Mouse (Mus musculus) megakaryocyte-erythroid progenitor cell, adult 5-6 weeks (primary cell): ENCODE data around the gene Gm10719. TPM values are rescaled to one million over a fixed set of nuclear protein-coding genes. Genes with fewer than 3 reads are reported as not detected.
"Not testable (repeated sequence)": the region's sequence is repeated elsewhere in the genome, so short reads cannot be mapped to it uniquely, and the experiment has no call there.

Source experiments
- ATAC-seq: replicated peaks from 2 replicates; pipeline ENCODE4 v1.8.0; 2016; ENCODE audit warnings: mild to moderate bottlenecking, inconsistent platforms; ENCODE audit not compliant: severe bottlenecking, poor library complexity, low FRiP score, low TSS enrichment
- total RNA-seq, 2 experiments: library from RNA; stranded (forward) in 1 of 2; stranded (reverse) in 1 of 2; fragments of 200-1000, 215-1000 nt in 1 of 2; fragments of >200 nt in 1 of 2; fragmentation: Nextera tagmentation in 1 of 2; gene quantifications; 2 replicates each; pipeline ENCODE4 v1.2.3; 2014 to 2017

Gm10719 gene
- total RNA-seq, 2 experiments from 2014 or later, result 2.3 TPM; not detected in 1

GRCm38 (mm10) chr9:3023985-3024648, 6.9 kb downstream of the Gm10719 start:
- not testable (repeated sequence) for ATAC-seq

GRCm38 (mm10) chr9:3024912-3025467, 7.8 kb downstream of the Gm10719 start, which contains the start of gene Gm10717:
Gene Gm10717 (plus strand): TSS chr9:3025417.
- not testable (repeated sequence) for ATAC-seq

- ATAC-seq, result not testable (repeated sequence)
Observed at GRCm38 (mm10) chr9:3025653-3026052, 8.4 kb downstream of the Gm10719 start.

- ATAC-seq, result not testable (repeated sequence)
Observed at GRCm38 (mm10) chr9:3026136-3026535, 8.9 kb downstream of the Gm10719 start.

- ATAC-seq, result not testable (repeated sequence)
Observed at GRCm38 (mm10) chr9:3026741-3027140, 9.5 kb downstream of the Gm10719 start.

GRCm38 (mm10) chr9:3027200-3027599, 10.0 kb downstream of the Gm10719 start:
- 0 out of 2 replicates have a peak, but pooled peaks have one; percentile 15 for ATAC-seq

- ATAC-seq, result not testable (repeated sequence)
Observed at GRCm38 (mm10) chr9:3029276-3030000, 12.2 kb downstream of the Gm10719 start.

GRCm38 (mm10) chr9:3030677-3031318, 13.6 kb downstream of the Gm10719 start:
- not testable (repeated sequence) for ATAC-seq

GRCm38 (mm10) chr9:3034299-3034698, 17.1 kb downstream of the Gm10719 start, which contains the start of gene Gm17535:
Gene Gm17535 (plus strand): TSS chr9:3034599.
- not testable (repeated sequence) for ATAC-seq

GRCm38 (mm10) chr9:3036577-3036976, 19.4 kb downstream of the Gm10719 start, which contains the start of gene Gm10715:
Gene Gm10715 (plus strand): TSS chr9:3036877.
- ATAC-seq, result not testable (repeated sequence)

- ATAC-seq, result not testable (repeated sequence)
Observed at GRCm38 (mm10) chr9:3038161-3038560, 21.0 kb downstream of the Gm10719 start.

Other genes with a start within 250 kb of the Gm10719 start
- gene Gm10722, start 16.5 kb upstream of the Gm10719 start, total RNA-seq (2014; fragmentation: Nextera tagmentation), result 0.42 TPM in 1 of 2 replicates, not detected in the other
- gene Gm10722, start 16.5 kb upstream of the Gm10719 start, total RNA-seq (2017), result not detected in 2 replicates
- 0.76 and 1.6 TPM in 2 replicates for gene Gm11168, start 14.1 kb upstream of the Gm10719 start, total RNA-seq (2014; fragmentation: Nextera tagmentation)
- not detected in 2 replicates for gene Gm11168, start 14.1 kb upstream of the Gm10719 start, total RNA-seq (2017)
- 0.77 and 2.1 TPM in 2 replicates for gene Gm10721, start 4.3 kb upstream of the Gm10719 start, total RNA-seq (2014; fragmentation: Nextera tagmentation)
- not detected in 2 replicates for gene Gm10721, start 4.3 kb upstream of the Gm10719 start, total RNA-seq (2017)
- not detected in 2 replicates for gene Gm10720, start 1.8 kb upstream of the Gm10719 start, total RNA-seq (2014; fragmentation: Nextera tagmentation)
- gene Gm10720, start 1.8 kb upstream of the Gm10719 start, total RNA-seq (2017), result 5.9 TPM in 1 of 2 replicates, not detected in the other
- 2.8 TPM in 1 of 2 replicates, not detected in the other for gene Gm10718, start 6.1 kb downstream of the Gm10719 start, total RNA-seq (2014; fragmentation: Nextera tagmentation)
- not detected in 2 replicates for gene Gm10718, start 6.1 kb downstream of the Gm10719 start, total RNA-seq (2017)
- gene Gm10717, start 8.0 kb downstream of the Gm10719 start, total RNA-seq (2014; fragmentation: Nextera tagmentation), result 2.3 TPM in 1 of 2 replicates, not detected in the other
- 4.0 TPM in 1 of 2 replicates, not detected in the other for gene Gm10717, start 8.0 kb downstream of the Gm10719 start, total RNA-seq (2017)
- 0.79 TPM in 1 of 2 replicates, not detected in the other for gene Gm17535, start 17.2 kb downstream of the Gm10719 start, total RNA-seq (2014; fragmentation: Nextera tagmentation)
- gene Gm17535, start 17.2 kb downstream of the Gm10719 start, total RNA-seq (2017), result not detected in 2 replicates
- 0.39 TPM in 1 of 2 replicates, not detected in the other for gene Gm10715, start 19.5 kb downstream of the Gm10719 start, total RNA-seq (2014; fragmentation: Nextera tagmentation)
- not detected in 2 replicates for gene Gm10715, start 19.5 kb downstream of the Gm10719 start, total RNA-seq (2017)